Mouse (Mus musculus): Measurements from ENCODE around the gene Vax2.

The Vax2 gene

GRCm38 (mm10) chr6:83711067-83711675, at the start of gene Vax2:
Gene Vax2, plus strand, starts transcription at chr6:83711264.
- DNase-seq (ENCODE audit: low spot score in 2 of 2): peak in 1 of 2 experiments; percentile 44

- DNase-seq (ENCODE audit: low spot score in 2 of 2): no peak
Observed at GRCm38 (mm10) chr6:83665009-83665408, 46.1 kb upstream of the Vax2 start.

- peak; percentile 27 to 82 for DNase-seq (ENCODE audit: low spot score in 2 of 2)
Observed at GRCm38 (mm10) chr6:83673395-83673794, 37.7 kb upstream of the Vax2 start.

GRCm38 (mm10) chr6:83677757-83678156, 33.3 kb upstream of the Vax2 start, which contains the start of gene Cd207:
Gene Cd207, minus strand, starts transcription at chr6:83677857.
- DNase-seq (ENCODE audit: low spot score in 2 of 2): no peak

GRCm38 (mm10) chr6:83689374-83689773, 21.7 kb upstream of the Vax2 start:
- no peak for DNase-seq (ENCODE audit: low spot score in 2 of 2)

GRCm38 (mm10) chr6:83690277-83690676, 20.8 kb upstream of the Vax2 start:
- peak in 1 of 2 experiments; percentile 63 for DNase-seq (ENCODE audit: low spot score in 2 of 2)

GRCm38 (mm10) chr6:83690936-83691335, 20.1 kb upstream of the Vax2 start:
- no peak for DNase-seq (ENCODE audit: low spot score in 2 of 2)

- DNase-seq (ENCODE audit: low spot score in 2 of 2): no peak
Observed at GRCm38 (mm10) chr6:83692962-83693361, 18.1 kb upstream of the Vax2 start.

GRCm38 (mm10) chr6:83693835-83694234, 17.2 kb upstream of the Vax2 start:
- DNase-seq (ENCODE audit: low spot score in 2 of 2): peak in 1 of 2 experiments; percentile 51

GRCm38 (mm10) chr6:83695731-83696130, 15.3 kb upstream of the Vax2 start:
- no peak for DNase-seq (ENCODE audit: low spot score in 2 of 2)

- no peak for DNase-seq (ENCODE audit: low spot score in 2 of 2)
Observed at GRCm38 (mm10) chr6:83696684-83697083, 14.4 kb upstream of the Vax2 start.

GRCm38 (mm10) chr6:83697932-83698331, 13.1 kb upstream of the Vax2 start:
- DNase-seq (ENCODE audit: low spot score in 2 of 2): no peak

- DNase-seq (ENCODE audit: low spot score in 2 of 2): no peak
Observed at GRCm38 (mm10) chr6:83699971-83700370, 11.1 kb upstream of the Vax2 start.

- DNase-seq (ENCODE audit: low spot score in 2 of 2): no peak
Observed at GRCm38 (mm10) chr6:83701001-83701400, 10.1 kb upstream of the Vax2 start.

- DNase-seq (ENCODE audit: low spot score in 2 of 2): no peak
Observed at GRCm38 (mm10) chr6:83702146-83702999, 8.7 kb upstream of the Vax2 start.

- no peak for DNase-seq (ENCODE audit: low spot score in 2 of 2)
Observed at GRCm38 (mm10) chr6:83703000-83703721, 7.9 kb upstream of the Vax2 start.

GRCm38 (mm10) chr6:83703722-83704078, 7.4 kb upstream of the Vax2 start:
- no peak for DNase-seq (ENCODE audit: low spot score in 2 of 2)

GRCm38 (mm10) chr6:83704294-83704693, 6.8 kb upstream of the Vax2 start:
- no peak for DNase-seq (ENCODE audit: low spot score in 2 of 2)

- DNase-seq (ENCODE audit: low spot score in 2 of 2): no peak
Observed at GRCm38 (mm10) chr6:83704701-83705100, 6.4 kb upstream of the Vax2 start.

- no peak for DNase-seq (ENCODE audit: low spot score in 2 of 2)
Observed at GRCm38 (mm10) chr6:83707738-83708510, 3.1 kb upstream of the Vax2 start.

GRCm38 (mm10) chr6:83710361-83711066, 550 bp upstream of the Vax2 start:
- DNase-seq (ENCODE audit: low spot score in 2 of 2): no peak
